Mouse (Mus musculus) mature B cell (primary cell): Measurements from ENCODE around the gene Dnah17.

Source experiments
- in situ Hi-C: fragments of 300-500 bp; cut with MboI; formaldehyde crosslinking; loops from 2 replicates; pipeline ENCODE4 v1.14.3; 2019

Gene Dnah17

GRCm38 (mm10) chr11:117973569-117973968 lies 156.9 kb downstream of the Dnah17 start:
- in situ Hi-C loops = no loop called here

GRCm38 (mm10) chr11:117972656-117973558 lies 157.5 kb downstream of the Dnah17 start:
- in situ Hi-C loops = no loop called here
